Mouse (Mus musculus) bone marrow macrophage, adult 2 months (primary cell): ENCODE measurements around the gene Dync1li1. TPM values are rescaled to one million over a fixed set of nuclear protein-coding genes. Genes with fewer than 3 reads are reported as not detected.

Experiments
- H3K27ac ChIP-seq: 2 replicates; pipeline ENCODE4 v1.5.1; 2012; ENCODE audit warnings: low read depth, low read length; ENCODE audit not compliant: insufficient read depth
- H3K4me1 ChIP-seq: 2 replicates; pipeline ENCODE4 v1.6.1; 2012; ENCODE audit warnings: low read length; ENCODE audit not compliant: control insufficient read depth, insufficient read depth
- H3K4me3 ChIP-seq: 2 replicates; pipeline ENCODE4 v1.5.1; 2012; ENCODE audit warnings: mild to moderate bottlenecking, low read length, moderate library complexity; ENCODE audit not compliant: insufficient read depth
- CTCF ChIP-seq: IDR thresholded peaks from 2 replicates; pipeline ENCODE4 v1.5.1; 2012; ENCODE audit warnings: low read depth, mild to moderate bottlenecking, low read length, moderate library complexity
- POLR2A ChIP-seq: IDR thresholded peaks from 2 replicates; pipeline ENCODE4 v1.6.1; 2012; ENCODE audit warnings: mild to moderate bottlenecking, low read depth, low read length, borderline replicate concordance
- polyA plus RNA-seq: library from polyadenylated mRNA; stranded (reverse); fragments of >200 nt; gene quantifications from 2 replicates; pipeline ENCODE4 v1.2.4, GENCODE M21; 2012; ENCODE audit not compliant: missing spikeins, insufficient read depth, insufficient read length

Gene Dync1li1
- polyA plus RNA-seq, 1 experiment: 46.6 TPM

GRCm38 (mm10) chr9:114672703-114673561 is 15.7 kb upstream of the Dync1li1 start:
- peak overlapping the region; percentile 14; the same call in 1 of the 2 replicates for H3K4me3 ChIP-seq
- peaks cover 26% of the 10 kb centered on the region for H3K4me1 ChIP-seq
- H3K27ac ChIP-seq: no peak overlapping the region
- TF ChIP-seq POLR2A (no peak), CTCF (no peak)

DNA sequence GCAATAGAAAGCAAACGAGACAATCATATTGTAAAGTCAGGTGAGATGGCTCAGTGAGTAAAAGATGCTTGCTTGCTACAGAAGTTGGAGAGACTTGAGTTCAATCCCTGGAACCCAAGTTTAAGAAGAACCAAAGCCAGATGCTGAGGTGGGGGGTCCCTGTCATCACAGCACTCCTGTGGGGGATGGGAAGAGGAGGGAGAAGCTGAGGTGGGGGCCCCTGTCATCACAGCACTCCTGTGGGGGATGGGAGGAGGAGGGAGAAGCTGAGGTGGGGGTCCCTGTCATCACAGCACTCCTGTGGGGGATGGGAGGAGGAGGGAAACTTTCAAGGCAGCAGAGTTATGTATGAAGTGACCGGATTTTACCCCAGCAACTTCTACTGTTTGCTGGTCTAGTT is 15.0 kb upstream of the Dync1li1 start:
- TF ChIP-seq CTCF (no peak), POLR2A (no peak)
- Histone ChIP-seq H3K27ac (no peak overlapping the region), H3K4me1 (peaks cover 29% of the 10 kb centered on the region), H3K4me3 (no peak overlapping the region)

DNA sequence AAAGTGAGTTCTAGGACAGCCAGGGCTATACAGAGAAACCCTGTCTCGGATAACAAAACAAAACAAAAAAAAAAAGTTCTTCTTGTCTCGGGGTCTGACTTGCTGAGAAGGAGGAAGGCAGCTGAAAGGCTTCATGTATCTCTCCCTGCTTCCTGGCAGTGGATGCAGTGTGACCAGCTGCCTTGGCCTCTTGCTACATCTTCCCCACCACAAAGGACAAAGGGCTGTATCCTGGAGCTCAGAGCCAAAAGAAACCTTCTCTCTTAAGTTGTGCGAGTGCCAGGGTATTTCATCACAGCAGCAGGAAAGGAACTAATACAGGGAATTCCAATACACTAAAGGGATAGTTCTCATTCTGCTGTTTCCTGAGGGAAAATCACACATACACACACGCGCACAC is 10.0 kb upstream of the Dync1li1 start:
- Histone ChIP-seq H3K4me3 (no peak overlapping the region), H3K4me1 (peaks cover 33% of the 10 kb centered on the region), H3K27ac (no peak overlapping the region)
- TF ChIP-seq CTCF (no peak), POLR2A (no peak)

- H3K27ac ChIP-seq: no peak overlapping the region
- peaks cover 32% of the 10 kb centered on the region for H3K4me1 ChIP-seq
- H3K4me3 ChIP-seq: no peak overlapping the region
- TF ChIP-seq POLR2A (no peak), CTCF (no peak)
Measured at GRCm38 (mm10) chr9:114679944-114680343, 8.6 kb upstream of the Dync1li1 start.

GRCm38 (mm10) chr9:114680531-114680930 is 8.1 kb upstream of the Dync1li1 start:
- H3K4me1 ChIP-seq: peaks cover 30% of the 10 kb centered on the region
- no peak overlapping the region for H3K27ac ChIP-seq
- no peak overlapping the region for H3K4me3 ChIP-seq
- TF ChIP-seq CTCF: no peak
- no peak for TF ChIP-seq POLR2A

- no peak overlapping the region for H3K4me3 ChIP-seq
- H3K27ac ChIP-seq: no peak overlapping the region
- TF ChIP-seq POLR2A (no peak), CTCF (no peak)
- peaks cover 30% of the 10 kb centered on the region for H3K4me1 ChIP-seq
Measured at GRCm38 (mm10) chr9:114682193-114682592, 6.4 kb upstream of the Dync1li1 start.

DNA sequence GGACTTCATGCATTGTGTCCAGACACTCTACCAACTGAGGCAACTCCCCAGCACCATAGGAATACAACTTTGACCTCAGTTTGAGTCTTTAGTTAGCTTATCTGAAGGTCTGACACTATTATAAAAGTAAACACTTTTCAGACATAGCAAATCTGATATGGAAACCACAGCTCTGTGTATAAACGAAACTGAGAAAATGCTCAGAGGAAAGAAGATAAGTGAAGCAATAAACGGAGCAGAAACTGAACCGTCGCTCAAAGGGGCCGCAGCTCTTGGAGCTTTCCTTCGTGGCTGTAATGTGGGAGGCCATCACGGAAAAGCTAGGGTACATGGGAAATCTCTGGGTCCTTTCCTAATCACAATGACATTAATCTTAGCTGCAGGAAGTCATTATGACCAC is 2.3 kb upstream of the Dync1li1 start:
- peaks cover 13% of the 10 kb centered on the region for H3K4me1 ChIP-seq
- H3K4me3 ChIP-seq: no peak overlapping the region
- H3K27ac ChIP-seq: no peak overlapping the region
- TF ChIP-seq CTCF (no peak), POLR2A (no peak)

DNA sequence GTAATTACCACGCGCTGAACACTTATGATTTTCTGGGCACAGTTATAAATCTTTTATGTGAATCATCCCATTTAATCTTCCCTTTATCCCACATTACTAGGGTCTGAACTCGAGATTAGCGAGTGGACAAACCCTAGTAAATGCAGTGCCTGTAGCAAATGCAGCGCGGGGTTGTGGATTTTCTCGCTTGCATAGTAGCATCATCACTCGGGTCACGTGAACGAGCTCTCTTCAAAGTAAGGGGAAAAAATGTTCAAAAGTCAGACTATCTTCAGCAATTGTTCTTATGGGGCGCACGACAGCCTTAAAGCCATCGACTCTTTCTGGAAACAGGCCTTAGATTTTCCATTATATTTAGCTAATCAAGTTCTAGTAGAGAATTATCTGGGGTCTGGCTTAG is 951 bp upstream of the Dync1li1 start:
- TF ChIP-seq CTCF (no peak), POLR2A (no peak)
- Histone ChIP-seq H3K4me3 (no peak overlapping the region), H3K4me1 (peaks cover 8% of the 10 kb centered on the region), H3K27ac (no peak overlapping the region)

GRCm38 (mm10) chr9:114688953-114689407 is 390 bp downstream of the Dync1li1 start:
- TF ChIP-seq POLR2A (no peak), CTCF (no peak)
- H3K27ac ChIP-seq: peak overlapping the region; percentile 85
- peaks cover 11% of the 10 kb centered on the region for H3K4me1 ChIP-seq
- H3K4me3 ChIP-seq: peak overlapping the region; percentile 98

DNA sequence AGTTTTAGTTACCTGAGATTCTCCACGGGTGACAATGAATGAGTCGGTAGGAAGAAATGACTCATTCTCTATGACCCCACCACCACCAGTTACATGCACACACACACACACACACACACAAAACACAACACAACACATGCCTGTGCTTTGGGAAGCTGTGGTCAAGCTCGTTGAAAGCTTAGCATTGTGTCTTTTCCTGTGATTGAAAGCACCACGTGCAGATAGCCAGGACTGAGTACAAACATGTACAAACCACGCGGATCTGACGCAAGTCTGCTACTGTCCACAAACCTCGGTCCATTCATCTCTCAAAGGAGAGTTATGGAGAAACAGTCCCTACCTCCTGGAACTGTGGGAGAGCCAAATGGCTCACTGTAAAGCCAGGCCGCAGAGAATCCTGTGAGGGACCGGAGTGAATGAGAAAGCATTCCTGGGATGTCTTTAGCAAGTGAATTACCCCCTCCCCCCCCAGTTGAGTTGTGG is 1.6 kb downstream of the Dync1li1 start:
- H3K4me1 ChIP-seq: peaks cover 12% of the 10 kb centered on the region
- H3K27ac ChIP-seq: peak overlapping the region; percentile 48
- TF ChIP-seq CTCF: no peak
- TF ChIP-seq POLR2A: no peak
- H3K4me3 ChIP-seq: peak overlapping the region; percentile 98
